Mouse (Mus musculus) kidney, embryonic 14.5 days (tissue): ENCODE data around the gene Elavl3. TPM values are rescaled to one million over a fixed set of nuclear protein-coding genes. Genes with fewer than 3 reads are reported as not detected.

Source experiments
- ATAC-seq: fragments of 200-750 bp; cut with Nextera tagmentation; 2 replicates; pipeline ENCODE4 v1.8.0; 2017; ENCODE audit warnings: moderate number of reproducible peaks, mild to moderate bottlenecking, moderate TSS enrichment, moderate library complexity; ENCODE audit not compliant: low FRiP score, low TSS enrichment
- H3K27ac ChIP-seq: fragments of 300-500 bp; sonication (generic); 2 replicates; pipeline ENCODE4 v1.5.1; 2014; ENCODE audit warnings: low read depth, mild to moderate bottlenecking, low read length, moderate library complexity, mixed read lengths
- H3K27me3 ChIP-seq: fragments of 300-500 bp; sonication (generic); 2 replicates; pipeline ENCODE4 v1.6.1; 2014; ENCODE audit warnings: mild to moderate bottlenecking, low read length; ENCODE audit not compliant: control insufficient read depth, insufficient read depth
- H3K36me3 ChIP-seq: fragments of 300-500 bp; sonication (generic); 2 replicates; pipeline ENCODE4 v1.6.1; 2014; ENCODE audit warnings: low read length, mixed read lengths; ENCODE audit not compliant: control insufficient read depth, insufficient read depth
- H3K4me1 ChIP-seq: fragments of 300-500 bp; sonication (generic); 2 replicates; pipeline ENCODE4 v1.6.1; 2014; ENCODE audit warnings: low read length, mixed read lengths; ENCODE audit not compliant: control insufficient read depth, insufficient read depth
- H3K4me2 ChIP-seq: fragments of 300-500 bp; sonication (generic); replicated peaks from 2 replicates; pipeline ENCODE4 v1.6.1; 2014; ENCODE audit warnings: low read depth, mild to moderate bottlenecking, low read length
- H3K4me3 ChIP-seq: fragments of 300-500 bp; sonication (generic); 2 replicates; pipeline ENCODE4 v1.5.1; 2014; ENCODE audit warnings: mild to moderate bottlenecking, low read length
- H3K9ac ChIP-seq: fragments of 300-500 bp; sonication (generic); 2 replicates; pipeline ENCODE4 v1.6.1; 2014; ENCODE audit warnings: low read depth, mild to moderate bottlenecking, low read length, moderate library complexity
- H3K9me3 ChIP-seq: fragments of 300-500 bp; sonication (generic); 2 replicates; pipeline ENCODE4 v1.6.1; 2016; ENCODE audit warnings: low read length; ENCODE audit not compliant: control insufficient read depth
- WGBS: fragments of 180-500 bp; shearing (Covaris S2); extraction: QIAGEN DNeasy Blood & Tissue Kit; methylation state at CpG from one replicate; pipeline ENCODE4 v1.1.7; 2014; 5-methylcytosine and 5-hydroxymethylcytosine counted together
- polyA plus RNA-seq: library from polyadenylated mRNA; unstranded; fragments of >200 nt; fragmentation: Nextera tagmentation; extraction: Ambion mirVana; gene quantifications from 2 replicates; pipeline ENCODE4 v1.2.1, GENCODE M21; 2014

Elavl3 gene
- polyA plus RNA-seq, 1 experiment from 2014 or later = 0.12 TPM

- 77% methylated on average over 3 of the region's 3 CpGs for WGBS
- no peaks in the 10 kb centered on the region for H3K27me3 ChIP-seq
- 0 out of 2 replicates have a peak, but pooled peaks cover 6% of the 10 kb centered on the region for H3K4me1 ChIP-seq
- H3K9ac ChIP-seq = no peak overlapping the region
- H3K9me3 ChIP-seq = no peaks in the 10 kb centered on the region
- no peak overlapping the region for H3K4me2 ChIP-seq
- no peak overlapping the region for H3K4me3 ChIP-seq
- no peak overlapping the region for H3K27ac ChIP-seq
- H3K36me3 ChIP-seq = peaks cover 54% of the 10 kb centered on the region
- ATAC-seq = no peak
Measured at GRCm38 (mm10) chr9:22066433-22066832, 14.6 kb upstream of the Elavl3 start.

- no peak overlapping the region for H3K27ac ChIP-seq
- ATAC-seq = no peak
- H3K36me3 ChIP-seq = peaks cover 61% of the 10 kb centered on the region
- no peak overlapping the region for H3K9ac ChIP-seq
- 91% methylated on average over 11 of the region's 11 CpGs for WGBS
- H3K9me3 ChIP-seq = no peaks in the 10 kb centered on the region
- H3K4me3 ChIP-seq = no peak overlapping the region
- H3K27me3 ChIP-seq = no peaks in the 10 kb centered on the region
- H3K4me2 ChIP-seq = no peak overlapping the region
- 0 out of 2 replicates have a peak, but pooled peaks cover 6% of the 10 kb centered on the region for H3K4me1 ChIP-seq
Measured at GRCm38 (mm10) chr9:22065642-22066041, 13.8 kb upstream of the Elavl3 start.

- 81% methylated on average over 3 of the region's 3 CpGs for WGBS
- H3K27ac ChIP-seq = no peak overlapping the region
- H3K4me2 ChIP-seq = no peak overlapping the region
- H3K9ac ChIP-seq = no peak overlapping the region
- no peaks in the 10 kb centered on the region for H3K27me3 ChIP-seq
- no peaks in the 10 kb centered on the region for H3K9me3 ChIP-seq
- peaks cover 66% of the 10 kb centered on the region for H3K36me3 ChIP-seq
- no peak overlapping the region for H3K4me3 ChIP-seq
- ATAC-seq = no peak
- H3K4me1 ChIP-seq = no peaks in the 10 kb centered on the region
Measured at GRCm38 (mm10) chr9:22064341-22064740, 12.5 kb upstream of the Elavl3 start.

GRCm38 (mm10) chr9:22061339-22061738 lies 9.5 kb upstream of the Elavl3 start:
- ATAC-seq = no peak
- Histone ChIP-seq H3K9ac (no peak overlapping the region), H3K9me3 (no peaks in the 10 kb centered on the region), H3K4me1 (no peaks in the 10 kb centered on the region), H3K4me3 (no peak overlapping the region), H3K27me3 (no peaks in the 10 kb centered on the region), H3K36me3 (peaks cover 69% of the 10 kb centered on the region), H3K4me2 (no peak overlapping the region), H3K27ac (no peak overlapping the region)
- 73% methylated on average over 2 of the region's 2 CpGs for WGBS

- Histone ChIP-seq H3K4me3 (no peak overlapping the region), H3K27ac (no peak overlapping the region), H3K36me3 (peaks cover 39% of the 10 kb centered on the region), H3K27me3 (peaks cover 11% of the 10 kb centered on the region), H3K4me2 (no peak overlapping the region), H3K9ac (no peak overlapping the region), H3K4me1 (peaks cover 6% of the 10 kb centered on the region), H3K9me3 (no peaks in the 10 kb centered on the region)
- 93% methylated on average over 9 of the region's 9 CpGs for WGBS
- ATAC-seq = no peak
Measured at GRCm38 (mm10) chr9:22058011-22058424, 6.2 kb upstream of the Elavl3 start.

- Histone ChIP-seq H3K9ac (no peak overlapping the region), H3K36me3 (peaks cover 35% of the 10 kb centered on the region), H3K27me3 (peaks cover 20% of the 10 kb centered on the region), H3K27ac (no peak overlapping the region), H3K9me3 (no peaks in the 10 kb centered on the region), H3K4me3 (no peak overlapping the region), H3K4me1 (peaks cover 6% of the 10 kb centered on the region), H3K4me2 (no peak overlapping the region)
- WGBS = 92% methylated on average over 9 of the region's 9 CpGs
- ATAC-seq = no peak
Measured at GRCm38 (mm10) chr9:22057031-22057517, 5.3 kb upstream of the Elavl3 start.

- H3K9ac ChIP-seq = no peak overlapping the region
- no peaks in the 10 kb centered on the region for H3K9me3 ChIP-seq
- peaks cover 30% of the 10 kb centered on the region for H3K36me3 ChIP-seq
- no peak overlapping the region for H3K4me3 ChIP-seq
- H3K27me3 ChIP-seq = peaks cover 27% of the 10 kb centered on the region
- 80% methylated on average over 9 of the region's 9 CpGs for WGBS
- ATAC-seq = no peak
- H3K4me2 ChIP-seq = no peak overlapping the region
- peaks cover 10% of the 10 kb centered on the region for H3K4me1 ChIP-seq
- no peak overlapping the region for H3K27ac ChIP-seq
Measured at GRCm38 (mm10) chr9:22056303-22056910, 4.6 kb upstream of the Elavl3 start.

- Histone ChIP-seq H3K4me2 (no peak overlapping the region), H3K9ac (no peak overlapping the region), H3K27me3 (peaks cover 34% of the 10 kb centered on the region), H3K36me3 (peaks cover 23% of the 10 kb centered on the region), H3K27ac (no peak overlapping the region), H3K4me3 (no peak overlapping the region), H3K9me3 (no peaks in the 10 kb centered on the region), H3K4me1 (peaks cover 17% of the 10 kb centered on the region)
- 39% methylated on average over 28 of the region's 29 CpGs for WGBS
- ATAC-seq = no peak
Measured at GRCm38 (mm10) chr9:22055713-22056112, 3.9 kb upstream of the Elavl3 start.

- Histone ChIP-seq H3K4me2 (peak overlapping the region; percentile 30; the same call in 1 of the 2 replicates), H3K36me3 (peaks cover 21% of the 10 kb centered on the region), H3K9me3 (no peaks in the 10 kb centered on the region), H3K4me3 (no peak overlapping the region; the same call in 1 of the 2 replicates), H3K27ac (no peak overlapping the region), H3K9ac (no peak overlapping the region), H3K4me1 (peaks cover 20% of the 10 kb centered on the region), H3K27me3 (peaks cover 45% of the 10 kb centered on the region)
- WGBS = 3% methylated on average over 32 of the region's 32 CpGs
- ATAC-seq = peak; percentile 47; the same call in 1 of the 2 replicates
Measured at GRCm38 (mm10) chr9:22054411-22055076, 2.7 kb upstream of the Elavl3 start.
